Mouse (Mus musculus) embryo, embryonic 11 days (tissue): Measurements from ENCODE around the gene Zmat3.

Experiments
- DNase-seq: peaks from one replicate; pipeline ENCODE4 v3.0.0-alpha.2; 2015

Zmat3 gene

GRCm38 (mm10) chr3:32367516-32367915 is 1.7 kb upstream of the Zmat3 start:
- DNase-seq, result peak; percentile 4

- peak; percentile 10 for DNase-seq
Observed at GRCm38 (mm10) chr3:32366246-32366734, 476 bp upstream of the Zmat3 start.

DNA sequence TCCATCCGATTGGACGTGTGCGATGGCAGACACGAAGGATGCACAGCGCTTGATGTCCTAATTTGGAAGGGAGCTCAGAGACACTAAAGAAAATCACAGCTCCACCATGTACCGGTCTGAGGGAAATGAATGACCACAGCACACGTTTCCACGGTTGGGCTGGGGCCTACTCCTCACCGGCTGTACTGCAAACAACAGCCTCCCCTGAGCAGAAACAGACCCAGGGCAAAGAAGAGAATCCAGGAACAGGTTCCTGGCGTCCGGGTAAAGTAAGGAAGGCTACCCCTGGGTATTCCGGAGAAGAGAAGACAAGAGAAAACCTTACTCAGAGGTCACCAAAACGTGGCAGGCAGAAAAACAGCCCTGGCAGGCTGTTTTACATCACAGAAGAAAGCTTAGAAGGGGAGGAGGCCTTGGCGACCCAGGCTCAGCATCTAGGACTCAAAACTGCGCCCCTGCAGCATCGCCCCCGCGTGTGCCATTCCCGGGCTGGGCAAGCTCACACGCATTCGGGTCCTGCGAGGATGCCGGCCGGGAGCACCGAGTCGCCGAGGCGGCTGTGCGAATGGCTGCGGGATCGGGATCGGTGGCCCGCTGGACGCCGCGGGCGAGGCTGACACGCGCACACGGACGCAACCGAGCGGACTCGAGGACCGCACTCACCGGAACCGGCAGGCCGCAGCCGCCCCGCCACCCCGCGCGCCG is 821 bp downstream of the Zmat3 start:
- peak; percentile 74 for DNase-seq

DNA sequence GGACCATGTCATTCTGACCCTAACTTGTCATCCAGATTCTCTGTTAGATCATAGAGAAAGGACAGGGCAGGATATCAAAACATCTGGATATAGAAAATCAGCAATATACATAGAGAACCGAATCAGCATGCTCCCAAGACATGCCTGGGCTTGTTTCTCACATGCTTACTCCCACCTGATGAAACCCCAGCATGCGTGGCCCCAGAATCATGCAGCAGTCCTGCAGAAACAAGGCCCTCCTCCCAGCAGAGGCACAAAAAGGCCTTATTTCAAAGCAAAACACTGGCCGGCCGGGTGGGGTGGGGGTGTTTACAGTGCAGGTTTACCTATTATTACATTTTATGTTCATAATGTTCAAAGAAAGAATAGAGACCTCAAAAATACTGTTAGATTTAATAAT is 1.6 kb downstream of the Zmat3 start:
- DNase-seq, result peak; percentile 19

DNA sequence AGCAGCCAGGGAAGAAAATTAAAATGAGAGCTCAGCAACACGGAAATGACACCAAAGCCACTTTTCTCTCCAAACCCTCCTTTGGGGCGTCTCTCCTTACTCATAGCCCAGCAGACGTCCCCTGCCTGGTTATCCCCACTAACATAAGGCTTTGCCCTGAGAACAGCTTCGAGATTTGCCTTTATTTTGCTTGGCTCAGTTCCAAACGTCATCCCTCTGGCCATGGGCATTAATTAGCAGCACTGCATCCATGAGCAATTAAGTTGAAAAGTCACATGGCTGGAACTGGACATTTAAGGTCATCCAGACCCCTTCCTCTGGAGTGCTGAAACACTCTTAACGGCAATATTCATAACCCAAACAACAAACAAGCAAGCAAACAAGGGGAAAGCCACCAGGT is 4.6 kb downstream of the Zmat3 start:
- no peak for DNase-seq

GRCm38 (mm10) chr3:32347881-32348280 is 17.9 kb downstream of the Zmat3 start:
- no peak for DNase-seq

GRCm38 (mm10) chr3:32345249-32345648 is 20.6 kb downstream of the Zmat3 start:
- no peak for DNase-seq

- no peak for DNase-seq
Observed at GRCm38 (mm10) chr3:32344825-32345224, 21.0 kb downstream of the Zmat3 start.

DNA sequence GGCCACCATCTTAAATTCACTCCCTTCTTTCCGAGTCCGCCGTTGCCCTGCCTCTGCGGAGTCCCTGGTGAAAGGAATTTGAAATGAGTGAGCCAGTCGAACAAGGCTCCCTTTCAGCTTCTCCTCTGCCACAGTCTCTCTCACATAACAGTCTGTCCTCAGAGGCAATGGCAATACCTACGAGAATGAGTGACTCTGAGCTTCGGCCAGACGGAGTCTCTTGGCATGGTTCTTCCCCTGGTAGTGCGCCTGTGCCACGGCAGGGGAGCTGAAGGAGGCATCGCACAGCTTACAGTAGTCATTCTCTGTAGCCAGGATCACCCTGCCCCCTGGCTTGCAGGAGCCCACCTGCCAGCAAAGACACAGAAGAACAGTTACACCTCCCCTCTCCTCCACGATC is 22.4 kb downstream of the Zmat3 start:
- DNase-seq, result no peak

DNA sequence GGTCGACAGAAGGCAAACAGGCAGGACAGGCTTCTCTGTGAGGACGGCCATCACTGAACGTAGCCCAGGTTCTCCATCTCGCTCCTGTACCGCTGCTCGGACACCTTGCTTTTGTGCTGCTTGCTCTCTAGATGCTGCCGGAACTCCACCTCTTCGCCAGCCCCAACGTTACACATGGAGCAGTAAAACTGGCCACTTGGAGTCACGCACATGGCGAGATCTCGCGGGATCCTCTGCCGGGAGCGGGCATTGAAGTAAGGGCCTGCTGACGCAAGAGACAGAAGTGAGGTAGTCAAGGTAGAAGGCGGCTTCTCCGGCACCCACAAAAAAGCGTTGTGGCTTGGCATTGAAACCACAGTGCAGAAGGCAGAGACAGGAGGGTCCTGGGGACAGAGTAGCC is 24.4 kb downstream of the Zmat3 start:
- no peak for DNase-seq

DNA sequence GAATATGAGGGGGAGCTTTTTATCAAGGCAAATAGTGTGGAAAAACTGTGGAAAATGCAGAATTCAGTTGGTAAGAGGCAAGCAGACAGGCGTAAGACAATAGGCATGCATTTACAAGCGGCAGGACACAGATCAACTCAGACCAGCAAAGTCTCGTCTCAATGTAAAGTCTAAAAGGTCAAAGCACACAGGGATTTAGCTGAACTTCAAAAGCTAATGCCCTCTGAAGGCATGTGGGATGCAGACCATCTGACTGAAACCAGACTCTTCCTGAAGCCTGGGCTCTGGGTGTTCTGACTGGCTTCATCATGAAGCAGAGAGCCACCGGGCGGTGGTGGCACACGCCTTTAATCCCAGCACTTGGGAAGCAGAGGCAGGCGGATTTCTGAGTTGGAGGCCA is 27.6 kb downstream of the Zmat3 start:
- DNase-seq, result no peak

DNA sequence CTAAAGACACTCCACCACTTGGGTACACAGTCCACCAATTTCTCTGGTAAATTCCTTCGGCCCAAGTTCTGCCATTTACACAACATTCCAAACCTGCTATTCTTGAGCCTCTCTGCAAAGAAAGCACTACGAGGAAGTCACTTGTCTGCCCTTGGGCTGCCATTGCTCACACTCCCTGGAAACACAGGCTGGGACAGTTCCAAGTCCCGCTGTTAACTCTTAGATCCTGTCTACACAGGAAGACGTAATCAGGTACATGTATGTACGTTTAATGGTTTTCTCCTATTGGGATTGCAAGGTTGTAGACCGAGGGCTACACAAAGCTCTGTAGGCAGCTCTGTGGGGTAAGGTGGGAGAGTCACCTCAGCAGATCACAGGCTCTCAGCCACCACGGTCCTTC is 28.0 kb downstream of the Zmat3 start:
- no peak for DNase-seq

- no peak for DNase-seq
Observed at GRCm38 (mm10) chr3:32334901-32335300, 30.9 kb downstream of the Zmat3 start.

DNA sequence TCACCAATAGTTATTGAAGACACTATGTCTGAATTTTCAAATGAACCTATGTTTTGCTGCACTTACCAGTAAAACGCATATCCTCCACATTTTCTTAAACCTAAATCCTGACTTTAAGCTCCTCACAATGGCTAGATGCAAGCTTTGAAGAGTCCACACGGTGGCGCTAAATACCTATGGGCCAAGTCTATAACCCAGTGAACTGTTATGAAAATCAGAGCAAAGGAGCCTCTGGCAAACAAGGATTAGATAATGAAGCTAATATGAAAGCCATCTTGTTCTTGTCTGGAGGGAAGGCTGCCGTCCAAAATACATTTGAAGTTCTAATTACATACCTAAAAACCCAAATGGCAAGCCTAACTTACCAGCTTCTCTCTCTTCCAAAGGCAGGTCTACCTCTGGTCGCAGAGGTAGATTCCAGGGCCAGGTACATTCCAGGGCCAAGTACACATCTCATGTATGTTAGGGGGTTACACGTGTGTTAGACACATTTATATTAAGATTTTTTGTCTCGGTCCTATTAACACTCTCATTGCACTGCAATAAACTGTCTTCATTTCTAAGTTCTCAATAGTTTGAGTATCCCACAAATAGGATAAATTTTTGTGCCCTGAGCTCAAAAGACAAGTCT is 32.2 kb downstream of the Zmat3 start:
- DNase-seq, result peak; percentile 84

DNA sequence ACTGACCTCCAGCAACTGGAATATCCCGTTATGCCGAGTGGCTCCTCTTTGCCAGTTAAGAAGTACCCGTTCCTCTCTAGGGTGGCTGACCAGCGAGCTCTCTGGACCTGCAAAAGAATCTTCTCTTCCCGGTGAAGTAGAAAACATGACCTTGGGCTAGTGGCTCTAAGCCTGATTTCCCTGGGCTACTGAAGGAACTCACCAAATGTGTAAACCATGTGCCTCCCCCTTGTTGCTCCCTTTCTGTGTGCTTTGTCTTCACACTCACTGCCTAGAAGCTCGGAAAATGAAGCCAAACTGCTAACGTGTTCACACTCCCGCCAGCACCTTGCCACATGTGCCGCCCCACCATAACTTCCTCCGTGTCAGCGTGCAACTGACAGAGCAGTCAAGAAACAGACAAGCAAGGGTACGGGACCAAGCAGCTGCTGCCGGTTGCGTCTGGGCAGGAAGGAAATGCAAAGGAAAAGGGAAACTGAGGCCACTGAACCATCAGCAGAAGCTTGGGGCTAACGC is 47.9 kb downstream of the Zmat3 start:
- no peak for DNase-seq

GRCm38 (mm10) chr3:32317165-32317900 is 48.5 kb downstream of the Zmat3 start:
- peak; percentile 67 for DNase-seq

- DNase-seq, result no peak
Observed at GRCm38 (mm10) chr3:32314746-32315145, 51.1 kb downstream of the Zmat3 start.

DNA sequence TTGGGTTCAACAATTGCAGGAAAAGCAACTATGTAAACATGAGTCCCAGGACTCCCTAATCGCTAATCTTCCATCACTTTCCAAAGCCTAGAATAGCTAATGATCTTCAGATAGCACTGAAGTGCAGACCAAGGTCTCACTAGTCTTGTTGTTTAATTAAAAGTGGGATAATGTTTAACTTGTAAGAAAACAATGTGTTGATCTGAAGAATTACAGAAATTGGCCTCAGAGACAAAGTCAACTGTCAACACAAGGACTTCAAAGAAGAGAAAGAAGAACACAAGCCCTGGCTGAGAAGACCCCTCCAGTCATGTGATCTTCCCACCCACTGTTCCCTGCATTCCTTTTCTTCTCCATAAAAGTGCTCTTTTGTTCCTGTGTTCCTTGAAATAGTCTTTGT is 61.6 kb downstream of the Zmat3 start:
- no peak for DNase-seq

DNA sequence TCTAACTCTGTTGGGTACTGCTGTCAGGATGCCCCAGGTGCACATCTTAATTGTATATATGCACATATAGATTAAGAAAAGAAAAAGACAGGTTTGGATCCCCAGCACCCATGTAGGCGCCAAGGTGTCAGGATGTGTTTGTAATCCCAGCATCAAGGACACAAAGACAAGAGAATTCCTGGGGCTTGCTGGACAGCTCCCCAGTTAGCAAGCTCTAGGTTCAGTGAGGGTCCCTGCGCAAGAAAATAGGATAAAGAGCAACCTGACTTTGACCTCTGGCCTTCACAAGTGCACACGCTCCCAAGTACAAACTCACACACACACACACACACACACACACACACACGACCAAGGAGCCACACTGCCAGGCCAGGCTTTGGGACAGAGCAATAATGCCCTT is 73.8 kb downstream of the Zmat3 start:
- peak; percentile 6 for DNase-seq
